In the genomic region with DNA sequence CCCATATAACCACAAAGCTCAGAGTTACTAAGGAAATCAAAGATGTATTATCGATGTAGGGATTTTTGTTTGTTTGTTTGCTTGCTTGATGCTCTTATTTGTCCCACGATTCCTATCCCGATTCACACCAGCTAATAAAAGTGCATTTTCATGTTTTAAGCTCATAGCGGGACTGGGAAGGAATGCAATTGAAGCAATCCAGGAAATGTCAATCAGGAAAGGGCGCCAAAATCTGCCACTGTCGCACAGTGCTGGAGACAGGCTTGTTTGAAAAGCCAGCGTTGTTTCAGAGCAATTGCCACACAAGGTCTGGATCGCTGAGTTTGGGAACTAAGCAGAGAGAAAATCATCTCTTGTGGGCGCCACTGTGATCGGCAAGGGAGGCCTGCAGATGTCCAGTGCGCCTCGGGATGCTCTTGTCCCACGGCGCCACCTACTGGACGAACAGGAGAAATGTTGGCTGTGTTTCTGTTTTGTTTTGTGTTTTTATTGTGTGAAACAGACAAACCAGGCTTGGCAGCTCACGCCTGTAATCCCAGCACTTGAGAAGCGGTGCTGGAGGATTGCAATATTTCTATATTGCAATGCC, we compare ENCODE assay signal across 8 mouse cellular contexts. TPM values are rescaled to one million over a fixed set of nuclear protein-coding genes. Genes with fewer than 3 reads are reported as not detected.
DNase-seq lines count a peak whose midpoint lies in the region; ATAC-seq lines count a peak whose summit lies in the region.

No protein-coding gene starts in this region.

- H3K4me2 ChIP-seq in intestine, embryonic 14.5 days (ENCODE audit: low read length), result peak overlapping the region; percentile 52

- H3K27me3 ChIP-seq in intestine, embryonic 14.5 days (replicated peaks; ENCODE audit: control insufficient read depth, insufficient read depth, low read length), result no peaks in the 10 kb centered on the region

- no peaks in the 10 kb centered on the region for H3K36me3 ChIP-seq in intestine, embryonic 14.5 days (ENCODE audit: control insufficient read depth, insufficient read depth, low read length)

- no peaks in the 10 kb centered on the region for H3K9me3 ChIP-seq in intestine, embryonic 14.5 days (ENCODE audit: control insufficient read depth, low read length)

- 1% methylated on average over 17 of the region's 17 CpGs for WGBS in intestine, embryonic 14.5 days

- ATAC-seq in intestine, embryonic 14.5 days (replicated peaks; ENCODE audit: low FRiP score, low TSS enrichment, low read depth), result 0 out of 2 replicates have a peak, but pooled peaks have one; percentile 26
- ATAC-seq in megakaryocyte progenitor cell, adult 5-6 weeks (replicated peaks; ENCODE audit: poor library complexity), result peak; percentile 96

- H3K4me3 ChIP-seq in intestine, embryonic 14.5 days (ENCODE audit: low read depth, low read length), result peak overlapping the region; percentile 30

- intact Hi-C loops in left cerebral cortex, postnatal 10 days (cut with DNase I), result loop anchor here (5.0 to 10.0 kb wide), 2 partner anchors 44 to 287 kb away; no protein-coding TSS in a partner anchor

- peak; percentile 82 for DNase-seq in ZHBTc4 (ENCODE audit: low read depth, low spot score)
- peak; percentile 71 for DNase-seq in cerebellum, postnatal 36 days
- peak; percentile 73 for DNase-seq in gastrocnemius, postnatal 10 days
- peak; percentile 87 for DNase-seq in intestine, embryonic 14.5 days (ENCODE audit: low spot score)
- peak; percentile 70 to 82 for DNase-seq in left cerebral cortex, postnatal 10 days (ENCODE audit: extremely low spot score in 1 of 2, low spot score in 2 of 2)
- DNase-seq in right cerebral cortex, postnatal 14 days, result peak; percentile 69
- peak; percentile 41 for DNase-seq in yolk sac, embryonic 10.5 days (ENCODE audit: low spot score)

- H3K27ac ChIP-seq in intestine, embryonic 14.5 days (ENCODE audit: low read depth), result no peak overlapping the region

- peaks cover 17% of the 10 kb centered on the region for H3K4me1 ChIP-seq in intestine, embryonic 14.5 days (replicated peaks; ENCODE audit: control insufficient read depth, insufficient read depth, low read length)

- no peak overlapping the region for H3K9ac ChIP-seq in intestine, embryonic 14.5 days (ENCODE audit: low read length)

RNA-seq across cellular contexts. Expression of gene Bcas1, which starts 26.3 kb away (rescaled TPM):
- total RNA-seq in gastrocnemius, postnatal 10 days (2021), result 1 to 10 TPM; 4.5 to 7.4 TPM
- polyA plus RNA-seq in intestine, embryonic 14.5 days (2014; fragmentation: Nextera tagmentation; extraction: Ambion mirVana), result 1.8 and 1.9 TPM in 2 replicates
- total RNA-seq in left cerebral cortex, postnatal 10 days (2021), result 10 to 100 TPM; 33.5 to 43.3 TPM
- total RNA-seq in megakaryocyte progenitor cell, adult 5-6 weeks (2015), result 0.81 and 1.2 TPM in 2 replicates
- 1.1 and 1.9 TPM in 2 replicates for total RNA-seq in megakaryocyte progenitor cell, adult 5-6 weeks (2017)

Comparison
In these comparisons a context has a peak if more than half of its experiments do, and no peak if none do; other contexts are left out.
1. RNA of gene Bcas1, which starts 26.3 kb away (total RNA-seq): 33.5 to 43.3 TPM in left cerebral cortex, postnatal 10 days; 4.5 to 7.4 TPM in gastrocnemius, postnatal 10 days and 0.81 to 1.9 TPM in megakaryocyte progenitor cell, adult 5-6 weeks; every median in the first group is over 4 times any median in the second.
2. Peak in every context shown above with its lines, with median percentiles within 50 percentile points of each other: DNase-seq.